Mouse (Mus musculus) layer of hippocampus, adult 9-11 months (tissue): ENCODE results near the gene Dpf2.

Source experiments
- DNase-seq: peaks from one replicate; pipeline ENCODE4 v3.0.0; 2022

Gene Dpf2

GRCm38 (mm10) chr19:5935266-5935665 is 22.5 kb upstream of the Dpf2 start:
- no peak for DNase-seq

GRCm38 (mm10) chr19:5929634-5930596 is 17.1 kb upstream of the Dpf2 start:
- no peak for DNase-seq

- no peak for DNase-seq
These were observed 15.7 kb upstream of the Dpf2 start for GRCm38 (mm10) chr19:5928546-5928945.

GRCm38 (mm10) chr19:5928104-5928503 is 15.3 kb upstream of the Dpf2 start:
- no peak for DNase-seq

GRCm38 (mm10) chr19:5927532-5927931 is 14.7 kb upstream of the Dpf2 start:
- DNase-seq, result no peak

- DNase-seq, result no peak
These were observed 14.2 kb upstream of the Dpf2 start for GRCm38 (mm10) chr19:5927026-5927425.

GRCm38 (mm10) chr19:5925311-5925855 is 12.6 kb upstream of the Dpf2 start:
- no peak for DNase-seq

GRCm38 (mm10) chr19:5924713-5925093 is 11.9 kb upstream of the Dpf2 start, which contains the start of gene Cdc42ep2:
Gene Cdc42ep2 (minus strand): TSS chr19:5924816.
- peak; percentile 94 for DNase-seq

GRCm38 (mm10) chr19:5923990-5924712 is 11.3 kb upstream of the Dpf2 start:
- DNase-seq, result peak; percentile 85

- no peak for DNase-seq
These were observed 10.2 kb upstream of the Dpf2 start for GRCm38 (mm10) chr19:5922963-5923362.

GRCm38 (mm10) chr19:5922119-5922942 is 9.5 kb upstream of the Dpf2 start:
- DNase-seq, result no peak

GRCm38 (mm10) chr19:5921715-5922114 is 8.9 kb upstream of the Dpf2 start:
- no peak for DNase-seq

GRCm38 (mm10) chr19:5912103-5913006 is 455 bp downstream of the Dpf2 start:
- DNase-seq, result peak; percentile 99

- no peak for DNase-seq
These were observed 1.2 kb downstream of the Dpf2 start for GRCm38 (mm10) chr19:5911430-5912102.

- no peak for DNase-seq
These were observed 2.6 kb downstream of the Dpf2 start for GRCm38 (mm10) chr19:5910221-5910620.

GRCm38 (mm10) chr19:5907275-5907674 is 5.5 kb downstream of the Dpf2 start:
- DNase-seq, result no peak

GRCm38 (mm10) chr19:5894002-5894678 is 18.7 kb downstream of the Dpf2 start, which contains the start of gene Tigd3:
Gene Tigd3 (minus strand): TSS chr19:5894149.
- peak; percentile 94 for DNase-seq

GRCm38 (mm10) chr19:5893282-5894001 is 19.4 kb downstream of the Dpf2 start:
- no peak for DNase-seq

- DNase-seq, result no peak
These were observed 20.1 kb downstream of the Dpf2 start for GRCm38 (mm10) chr19:5892735-5893134.

GRCm38 (mm10) chr19:5892262-5892661 is 20.5 kb downstream of the Dpf2 start:
- no peak for DNase-seq
